Mouse (Mus musculus): ENCODE measurements at regions not wholly inside any gene's neighbourhood (a gene's known extent, or its start where the extent isn't known, plus 50 kb on each side); places are given as distances from the start of the nearest gene placed in this dataset.

DNA sequence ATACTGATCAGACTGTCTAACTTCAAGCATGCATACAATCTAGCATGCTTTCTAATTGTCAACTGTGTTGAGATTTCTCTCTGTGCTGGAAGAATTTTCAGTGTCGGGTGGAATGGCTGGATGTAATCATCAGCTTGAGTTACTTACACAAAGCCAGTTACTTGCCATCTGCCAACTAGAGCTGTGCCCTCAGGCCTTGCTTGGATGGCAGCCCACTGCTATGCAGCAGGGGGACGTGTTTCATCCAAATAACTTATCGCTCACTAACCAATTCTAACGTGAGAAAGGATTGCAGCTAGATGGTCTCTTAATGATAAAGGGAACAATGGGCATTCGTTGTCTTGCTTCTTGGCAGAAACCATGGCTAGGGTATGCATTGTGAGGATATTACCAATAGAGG is 131.3 kb upstream of the Peli2 start:
- H3K36me3 ChIP-seq (ENCODE audit: control insufficient read depth, insufficient read depth, low read length), result no peaks in the 10 kb centered on the region
- H3K27ac ChIP-seq (ENCODE audit: insufficient read depth, low read length), result no peak overlapping the region
- WGBS, result 86% methylated on average over 5 of the region's 5 CpGs
- DNase-seq (ENCODE audit: low read depth in 1 of 2, low spot score in 2 of 2), result no peak
- no peak overlapping the region for H3K4me3 ChIP-seq (ENCODE audit: extremely low read depth, insufficient read depth, insufficient read length)
- H3K27me3 ChIP-seq (ENCODE audit: control insufficient read depth, insufficient read depth, low read length), result no peaks in the 10 kb centered on the region
- TF ChIP-seq CTCF (IDR thresholded peaks at IDR 0.05; ENCODE audit: extremely low read depth, insufficient read depth, insufficient read length, insufficient replicate concordance), result no peak
- no peak for TF ChIP-seq POLR2A (IDR thresholded peaks at IDR 0.05; ENCODE audit: low read depth, low read length)
- H3K4me1 ChIP-seq (ENCODE audit: control insufficient read depth, insufficient read depth, insufficient read length), result no peaks in the 10 kb centered on the region

DNA sequence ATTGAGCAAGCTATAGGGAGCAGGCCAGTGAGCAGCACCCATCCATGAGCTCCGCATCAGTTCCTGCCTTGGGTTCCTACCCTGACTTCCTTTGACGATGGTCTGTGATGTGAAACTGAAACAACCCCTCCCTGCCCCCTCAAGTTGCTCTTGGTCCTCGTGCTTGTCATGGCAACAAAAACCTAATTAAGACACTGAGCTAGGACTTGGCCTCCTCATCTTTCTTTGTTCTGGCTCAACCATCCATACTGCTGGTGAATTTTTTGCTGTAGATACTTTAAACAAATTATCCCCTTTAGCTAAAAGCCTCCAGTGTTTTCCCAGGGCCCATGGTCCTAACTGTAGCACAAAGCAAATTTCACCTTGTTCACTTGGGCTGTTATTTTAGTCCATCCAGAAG is 129.9 kb upstream of the Peli2 start:
- no peaks in the 10 kb centered on the region for H3K36me3 ChIP-seq (ENCODE audit: control insufficient read depth, insufficient read depth, low read length)
- H3K4me3 ChIP-seq (ENCODE audit: extremely low read depth, insufficient read depth, insufficient read length), result no peak overlapping the region
- no peak for DNase-seq (ENCODE audit: low read depth in 1 of 2, low spot score in 2 of 2)
- H3K27me3 ChIP-seq (ENCODE audit: control insufficient read depth, insufficient read depth, low read length), result no peaks in the 10 kb centered on the region
- no peaks in the 10 kb centered on the region for H3K4me1 ChIP-seq (ENCODE audit: control insufficient read depth, insufficient read depth, insufficient read length)
- TF ChIP-seq POLR2A (IDR thresholded peaks at IDR 0.05; ENCODE audit: low read depth, low read length) (no peak), CTCF (IDR thresholded peaks at IDR 0.05; ENCODE audit: extremely low read depth, insufficient read depth, insufficient read length, insufficient replicate concordance) (no peak)
- H3K27ac ChIP-seq (ENCODE audit: insufficient read depth, low read length), result no peak overlapping the region
- WGBS, result 77% methylated on average over 3 of the region's 3 CpGs

DNA sequence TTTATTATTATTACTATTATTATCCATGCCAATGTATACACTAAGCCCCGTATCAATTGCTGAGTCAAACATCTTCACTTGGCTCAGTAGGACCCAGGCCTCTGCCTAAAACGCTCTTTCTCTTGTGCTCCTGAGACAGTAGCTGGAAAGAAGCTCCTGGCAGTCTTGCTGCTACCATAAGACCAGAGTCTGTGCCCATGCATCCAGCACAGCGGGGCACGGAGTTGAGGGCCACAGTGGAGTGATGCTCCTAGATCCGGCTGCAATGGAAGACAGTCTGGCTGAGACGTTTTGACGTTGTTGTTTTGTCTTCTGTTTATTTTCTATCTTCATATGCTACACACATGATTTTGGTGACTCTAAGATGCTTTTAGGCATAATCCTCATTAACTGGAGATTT is 129.1 kb upstream of the Peli2 start:
- no peaks in the 10 kb centered on the region for H3K36me3 ChIP-seq (ENCODE audit: control insufficient read depth, insufficient read depth, low read length)
- DNase-seq (ENCODE audit: low read depth in 1 of 2, low spot score in 2 of 2), result no peak
- no peaks in the 10 kb centered on the region for H3K4me1 ChIP-seq (ENCODE audit: control insufficient read depth, insufficient read depth, insufficient read length)
- H3K27me3 ChIP-seq (ENCODE audit: control insufficient read depth, insufficient read depth, low read length), result no peaks in the 10 kb centered on the region
- no peak overlapping the region for H3K27ac ChIP-seq (ENCODE audit: insufficient read depth, low read length)
- 95% methylated on average over 7 of the region's 7 CpGs for WGBS
- H3K4me3 ChIP-seq (ENCODE audit: extremely low read depth, insufficient read depth, insufficient read length), result no peak overlapping the region
- no peak for TF ChIP-seq CTCF (IDR thresholded peaks at IDR 0.05; ENCODE audit: extremely low read depth, insufficient read depth, insufficient read length, insufficient replicate concordance)
- no peak for TF ChIP-seq POLR2A (IDR thresholded peaks at IDR 0.05; ENCODE audit: low read depth, low read length)

DNA sequence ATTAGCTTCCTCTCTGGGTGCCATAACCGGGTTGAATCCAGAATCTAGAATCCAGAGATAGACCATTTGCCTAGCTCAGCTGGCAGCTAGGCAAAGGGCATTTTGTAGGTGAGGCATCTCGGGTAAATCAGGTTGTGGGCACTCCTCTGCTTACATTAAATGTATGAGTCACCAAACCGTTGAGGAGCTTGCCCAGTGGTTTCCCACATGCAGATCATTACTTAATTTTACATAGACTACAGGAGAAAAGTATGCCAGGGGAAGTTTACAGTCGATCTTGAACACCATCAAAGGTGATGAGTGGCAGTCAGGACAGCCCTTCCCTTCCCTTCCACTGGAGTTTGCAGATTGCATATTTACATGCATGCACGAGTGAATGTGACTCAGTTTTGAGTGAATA is 128.5 kb upstream of the Peli2 start:
- TF ChIP-seq POLR2A (IDR thresholded peaks at IDR 0.05; ENCODE audit: low read depth, low read length) (no peak), CTCF (IDR thresholded peaks at IDR 0.05; ENCODE audit: extremely low read depth, insufficient read depth, insufficient read length, insufficient replicate concordance) (no peak)
- no peak for DNase-seq (ENCODE audit: low read depth in 1 of 2, low spot score in 2 of 2)
- Histone ChIP-seq H3K36me3 (ENCODE audit: control insufficient read depth, insufficient read depth, low read length) (no peaks in the 10 kb centered on the region), H3K27ac (ENCODE audit: insufficient read depth, low read length) (no peak overlapping the region), H3K4me1 (ENCODE audit: control insufficient read depth, insufficient read depth, insufficient read length) (no peaks in the 10 kb centered on the region), H3K27me3 (ENCODE audit: control insufficient read depth, insufficient read depth, low read length) (no peaks in the 10 kb centered on the region), H3K4me3 (ENCODE audit: extremely low read depth, insufficient read depth, insufficient read length) (no peak overlapping the region)
- WGBS, result 65% methylated on average over 5 of the region's 5 CpGs

DNA sequence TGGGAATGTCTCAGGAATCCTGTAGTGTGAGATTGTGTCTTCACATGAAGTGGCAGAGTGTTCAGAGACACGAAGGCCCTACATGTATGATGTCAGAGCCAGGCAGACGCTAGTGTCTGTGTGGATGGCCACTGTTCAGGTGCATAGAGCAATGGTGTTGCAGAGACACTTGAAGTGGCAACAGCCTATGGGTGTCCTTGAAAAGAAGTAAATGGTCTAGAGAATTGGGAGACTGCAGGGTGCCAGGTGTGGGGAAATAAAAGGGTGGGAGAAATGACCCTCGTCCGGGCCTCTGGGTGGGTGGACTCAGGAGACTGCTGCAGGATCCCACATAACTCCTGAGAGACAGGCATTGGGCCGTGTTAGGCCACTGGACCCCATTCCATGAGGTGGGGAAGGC is 127.8 kb upstream of the Peli2 start:
- H3K27ac ChIP-seq (ENCODE audit: insufficient read depth, low read length), result no peak overlapping the region
- H3K4me1 ChIP-seq (ENCODE audit: control insufficient read depth, insufficient read depth, insufficient read length), result no peaks in the 10 kb centered on the region
- no peaks in the 10 kb centered on the region for H3K27me3 ChIP-seq (ENCODE audit: control insufficient read depth, insufficient read depth, low read length)
- H3K36me3 ChIP-seq (ENCODE audit: control insufficient read depth, insufficient read depth, low read length), result no peaks in the 10 kb centered on the region
- WGBS, result 85% methylated on average over 5 of the region's 5 CpGs
- no peak overlapping the region for H3K4me3 ChIP-seq (ENCODE audit: extremely low read depth, insufficient read depth, insufficient read length)
- TF ChIP-seq POLR2A (IDR thresholded peaks at IDR 0.05; ENCODE audit: low read depth, low read length) (no peak), CTCF (IDR thresholded peaks at IDR 0.05; ENCODE audit: extremely low read depth, insufficient read depth, insufficient read length, insufficient replicate concordance) (no peak)
- DNase-seq (ENCODE audit: low read depth in 1 of 2, low spot score in 2 of 2), result no peak

DNA sequence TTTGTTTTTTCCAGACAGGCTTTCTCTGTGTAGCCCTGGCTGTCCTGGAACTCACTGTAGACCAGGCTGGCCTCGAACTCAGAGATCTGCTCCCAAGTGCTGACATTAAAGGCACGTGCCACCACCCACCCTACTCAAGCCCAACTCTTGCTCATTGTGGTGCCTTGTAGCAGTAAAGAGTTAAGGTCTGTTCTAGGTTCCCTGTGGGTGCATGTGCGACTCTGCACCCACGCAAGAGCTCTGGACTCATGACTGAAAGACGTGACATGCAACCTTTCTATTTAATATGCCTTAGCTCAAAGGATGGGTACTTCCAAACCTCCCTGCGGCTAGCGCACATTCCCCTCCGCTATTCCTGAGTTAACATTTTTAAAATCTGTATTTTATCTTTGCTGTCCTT is 121.7 kb upstream of the Peli2 start:
- WGBS, result 89% methylated on average over 8 of the region's 8 CpGs
- Histone ChIP-seq H3K27ac (ENCODE audit: insufficient read depth, low read length) (no peak overlapping the region), H3K4me3 (ENCODE audit: extremely low read depth, insufficient read depth, insufficient read length) (no peak overlapping the region), H3K4me1 (ENCODE audit: control insufficient read depth, insufficient read depth, insufficient read length) (no peaks in the 10 kb centered on the region), H3K27me3 (ENCODE audit: control insufficient read depth, insufficient read depth, low read length) (no peaks in the 10 kb centered on the region), H3K36me3 (ENCODE audit: control insufficient read depth, insufficient read depth, low read length) (no peaks in the 10 kb centered on the region)
- no peak for DNase-seq (ENCODE audit: low read depth in 1 of 2, low spot score in 2 of 2)
- TF ChIP-seq POLR2A (IDR thresholded peaks at IDR 0.05; ENCODE audit: low read depth, low read length), result no peak
- TF ChIP-seq CTCF (IDR thresholded peaks at IDR 0.05; ENCODE audit: extremely low read depth, insufficient read depth, insufficient read length, insufficient replicate concordance), result no peak

DNA sequence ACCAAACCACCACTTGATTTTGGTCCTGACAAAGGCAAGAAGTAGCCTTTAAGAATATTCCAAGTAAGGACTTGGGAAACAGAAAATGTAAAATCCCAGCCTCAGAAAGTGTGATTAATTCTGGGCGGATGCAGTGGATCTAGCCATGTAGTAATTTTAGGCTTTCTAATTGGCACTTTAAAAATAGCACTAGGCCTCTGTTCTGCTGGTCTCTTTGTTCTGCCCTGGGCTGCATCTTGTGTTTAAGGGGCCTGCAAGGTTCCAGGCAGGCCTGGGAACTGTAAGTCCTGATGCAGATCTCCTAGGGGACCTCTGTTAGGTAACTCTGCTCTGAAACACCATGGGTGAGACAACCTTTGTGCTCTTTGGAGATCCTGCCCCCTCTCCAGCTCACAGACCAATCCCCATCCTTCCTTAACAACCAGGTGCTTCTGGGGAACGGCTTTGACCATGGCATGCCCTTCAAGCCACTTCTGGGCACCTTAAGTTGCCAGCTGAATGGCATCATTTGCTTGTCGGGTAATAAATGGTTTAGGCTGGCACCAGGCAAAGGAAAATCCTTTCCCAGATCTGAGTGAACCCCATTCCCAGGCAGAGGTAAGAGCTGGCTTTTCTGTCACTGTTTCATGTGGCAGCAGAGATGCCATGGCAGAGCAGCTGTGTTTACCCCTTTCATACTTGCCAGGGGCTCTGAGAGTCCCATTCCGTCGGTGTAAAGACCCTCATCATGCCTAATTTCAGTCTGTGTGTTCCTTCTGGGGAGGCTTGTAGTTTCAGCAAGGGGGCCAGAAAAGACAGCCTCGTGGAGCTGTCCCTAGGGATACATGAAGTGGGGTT is 115.3 kb upstream of the Peli2 start:
- DNase-seq (ENCODE audit: low read depth in 1 of 2, low spot score in 2 of 2), result no peak
- WGBS, result 77% methylated on average over 6 of the region's 6 CpGs
- TF ChIP-seq CTCF (IDR thresholded peaks at IDR 0.05; ENCODE audit: extremely low read depth, insufficient read depth, insufficient read length, insufficient replicate concordance), result no peak
- Histone ChIP-seq H3K4me1 (ENCODE audit: control insufficient read depth, insufficient read depth, insufficient read length) (no peaks in the 10 kb centered on the region), H3K27ac (ENCODE audit: insufficient read depth, low read length) (no peak overlapping the region), H3K36me3 (ENCODE audit: control insufficient read depth, insufficient read depth, low read length) (no peaks in the 10 kb centered on the region), H3K4me3 (ENCODE audit: extremely low read depth, insufficient read depth, insufficient read length) (no peak overlapping the region), H3K27me3 (ENCODE audit: control insufficient read depth, insufficient read depth, low read length) (no peaks in the 10 kb centered on the region)

All from spleen, adult 2 months (tissue).